Mouse (Mus musculus) thymus, postnatal 14 days (tissue): Measurements from ENCODE around the gene Tmem62.
"Not testable (repeated sequence)": the region's sequence is repeated elsewhere in the genome, so short reads cannot be mapped to it uniquely, and the experiment has no call there.

Experiments used
- DNase-seq: peaks from one replicate; pipeline ENCODE4 v3.0.0; 2021

The Tmem62 gene

DNA sequence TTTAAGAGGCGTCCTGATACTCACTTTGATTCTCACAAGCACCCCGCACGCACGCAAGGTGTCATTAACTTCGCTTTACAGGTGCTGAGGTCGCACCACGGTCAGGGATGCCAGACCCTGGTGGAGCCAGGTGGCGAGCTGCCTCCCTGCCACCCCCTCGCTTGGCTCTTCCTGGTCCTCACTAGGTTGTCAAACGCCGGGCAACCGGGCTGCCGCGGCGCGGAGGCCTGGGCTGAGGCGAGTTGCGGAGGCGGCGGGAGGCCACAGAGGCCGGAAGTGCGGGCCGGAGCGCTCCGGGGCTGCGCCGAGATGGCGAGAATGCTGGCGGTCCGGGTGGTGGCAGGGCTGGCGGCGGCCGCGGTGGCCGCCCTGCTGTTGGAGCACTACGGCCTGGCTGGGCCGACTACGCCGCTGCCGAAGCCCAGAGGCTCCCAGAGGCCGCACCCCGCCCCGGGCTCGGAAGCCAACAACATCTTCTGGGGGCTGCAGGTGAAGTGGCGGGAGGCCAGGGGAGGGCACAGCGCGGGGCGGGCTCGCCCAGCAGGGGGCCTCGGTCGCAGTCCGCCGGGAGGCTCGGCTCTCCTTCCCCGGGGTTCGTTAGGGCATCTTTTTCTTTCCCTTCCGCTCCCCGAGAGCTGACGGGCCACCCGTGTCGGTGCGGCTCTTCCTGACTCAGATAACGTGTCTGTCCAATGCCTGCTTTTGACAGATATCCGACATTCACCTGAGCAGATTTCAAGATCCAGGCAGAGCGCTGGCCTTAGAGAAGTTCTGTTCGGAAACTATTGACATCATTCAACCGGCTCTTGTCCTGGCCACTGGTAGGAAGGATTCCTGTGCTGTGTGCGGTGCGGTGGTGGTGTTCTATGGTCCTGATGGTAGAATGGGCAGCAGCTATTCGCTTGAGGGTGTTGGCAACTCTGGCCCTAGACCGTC, at the start of gene Tmem62:
TSS of gene Tmem62 (plus strand) at position 28 of the 936 bp plus-strand sequence.
- peak; percentile 86 for DNase-seq

DNA sequence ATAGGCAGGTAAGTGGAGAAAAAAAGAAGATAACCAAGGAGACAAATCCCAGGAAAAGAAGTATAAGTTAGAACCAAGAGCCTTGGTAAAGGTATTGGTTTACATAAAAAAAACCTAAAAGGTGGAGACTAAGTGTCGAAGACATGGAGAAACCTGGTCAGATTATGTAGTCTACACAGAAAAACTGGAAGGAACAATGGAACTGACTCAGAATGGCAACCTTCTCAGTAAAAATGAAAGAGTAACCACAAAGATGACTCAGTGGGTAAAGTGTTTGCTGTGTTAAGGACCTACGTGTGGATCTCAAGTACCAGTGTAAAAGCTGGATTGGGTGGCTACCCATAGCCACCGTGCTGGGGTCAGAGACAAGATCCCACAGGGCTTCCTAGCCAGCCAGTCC, 43.8 kb upstream of the Tmem62 start:
- DNase-seq = no peak

DNA sequence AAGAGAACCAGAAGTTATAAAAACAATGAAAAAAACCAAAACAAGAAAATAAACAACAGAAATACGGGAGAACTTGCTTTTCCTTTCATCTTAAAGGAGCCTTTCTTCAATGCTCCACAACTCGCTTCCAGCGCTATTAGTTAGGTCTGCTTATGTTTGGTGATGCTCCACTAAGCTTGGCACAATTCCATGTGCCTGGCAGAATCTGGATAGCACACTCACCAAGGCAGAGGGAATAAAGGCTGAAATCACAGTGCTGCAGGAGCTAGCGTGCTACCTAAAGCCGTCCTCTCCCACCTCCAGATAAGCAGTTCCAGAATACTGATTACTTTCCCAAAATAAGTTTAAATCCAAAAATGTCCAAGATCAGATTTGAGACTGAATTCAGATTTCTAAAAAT, 25.6 kb upstream of the Tmem62 start:
- no peak for DNase-seq

DNA sequence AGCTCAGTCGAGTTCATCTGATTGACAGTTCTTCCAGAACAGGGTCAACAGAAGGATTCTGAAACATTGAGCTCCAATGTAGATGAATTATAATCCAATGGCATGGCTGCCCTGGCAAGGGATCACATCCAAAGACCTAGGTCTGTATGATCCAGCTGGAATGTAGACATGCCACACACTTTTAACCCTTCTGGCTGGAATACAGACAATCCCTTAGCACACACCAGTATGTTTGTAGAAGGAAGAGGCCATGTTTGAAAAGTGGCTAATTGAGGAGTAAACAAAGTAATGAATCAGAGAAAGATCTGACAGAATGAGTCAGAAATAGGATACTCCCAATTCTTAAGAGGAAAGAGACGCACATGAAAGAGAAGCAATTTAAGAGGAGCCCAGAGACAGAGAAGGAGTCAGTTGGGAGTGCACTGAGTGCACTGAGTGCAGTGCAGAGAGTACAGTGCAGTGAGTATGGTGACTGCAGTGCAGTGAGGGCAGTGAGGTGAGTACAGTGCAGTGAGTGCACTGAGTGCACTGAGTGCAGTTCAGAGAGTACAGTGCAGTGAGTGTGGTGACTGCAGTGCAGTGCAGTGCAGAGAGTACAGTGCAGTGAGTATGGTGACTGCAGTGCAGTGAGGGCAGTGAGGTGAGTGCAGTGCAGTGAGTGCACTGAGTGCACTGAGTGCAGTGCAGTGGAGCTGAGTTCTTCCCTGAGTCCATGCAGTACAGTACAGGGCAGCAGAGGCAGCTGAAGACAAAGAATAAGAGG, 24.5 kb upstream of the Tmem62 start:
- no peak for DNase-seq

DNA sequence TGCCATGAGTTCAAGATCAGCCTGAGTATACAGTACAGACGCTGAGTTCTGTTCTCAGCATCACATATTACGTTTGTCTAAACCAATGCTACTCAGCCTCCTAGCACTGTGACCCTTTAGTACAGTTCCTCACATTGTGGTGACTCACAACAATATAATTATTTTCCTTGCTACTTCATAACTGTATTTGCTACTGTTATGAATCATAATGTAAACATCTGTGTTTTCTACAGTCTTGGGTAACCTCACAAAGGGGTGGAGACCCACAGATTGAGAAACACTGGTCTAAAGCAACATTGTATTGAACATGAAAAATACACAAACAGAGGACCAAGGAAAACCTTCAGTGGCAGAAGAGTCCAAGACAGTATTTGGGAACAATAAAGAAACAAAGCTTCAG, 17.5 kb upstream of the Tmem62 start:
- no peak for DNase-seq

DNA sequence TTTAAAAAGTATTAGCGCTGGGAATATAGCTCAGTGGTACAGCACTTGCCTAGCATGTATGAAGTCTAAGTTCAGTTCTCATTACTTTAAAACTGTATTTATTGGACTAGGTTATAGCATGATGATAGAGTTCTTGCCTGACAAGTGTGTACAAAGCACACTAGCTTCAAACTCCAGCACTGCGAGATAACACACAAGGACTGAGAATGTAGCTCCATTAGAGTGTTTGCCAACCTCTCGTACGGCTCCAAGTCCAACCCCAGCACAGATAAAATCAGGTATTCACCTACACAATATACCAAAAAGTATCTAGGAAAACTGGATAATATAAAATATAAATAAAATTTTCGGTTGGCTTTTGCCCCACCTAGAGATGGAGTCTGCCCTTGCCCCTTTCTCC, 17.0 kb upstream of the Tmem62 start:
- no peak for DNase-seq

DNA sequence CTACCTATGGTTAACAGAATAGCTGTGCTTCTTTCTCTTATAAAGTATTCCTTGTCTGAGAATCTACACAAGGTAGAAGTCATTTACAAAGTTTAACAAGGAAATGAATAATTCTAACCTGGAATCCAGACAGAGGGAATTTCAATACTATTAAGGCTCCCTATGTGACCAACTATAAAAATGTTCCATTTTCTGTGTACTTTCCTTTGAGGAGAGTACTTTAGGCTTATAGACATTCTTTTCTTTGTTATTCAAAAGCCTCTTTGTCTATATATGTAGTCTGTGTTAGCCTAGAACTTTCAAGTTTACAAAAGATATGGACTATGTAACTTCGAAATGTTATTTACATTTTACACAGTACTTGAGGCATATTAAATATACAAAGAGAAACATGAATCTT, 16.6 kb upstream of the Tmem62 start:
- DNase-seq = no peak

DNA sequence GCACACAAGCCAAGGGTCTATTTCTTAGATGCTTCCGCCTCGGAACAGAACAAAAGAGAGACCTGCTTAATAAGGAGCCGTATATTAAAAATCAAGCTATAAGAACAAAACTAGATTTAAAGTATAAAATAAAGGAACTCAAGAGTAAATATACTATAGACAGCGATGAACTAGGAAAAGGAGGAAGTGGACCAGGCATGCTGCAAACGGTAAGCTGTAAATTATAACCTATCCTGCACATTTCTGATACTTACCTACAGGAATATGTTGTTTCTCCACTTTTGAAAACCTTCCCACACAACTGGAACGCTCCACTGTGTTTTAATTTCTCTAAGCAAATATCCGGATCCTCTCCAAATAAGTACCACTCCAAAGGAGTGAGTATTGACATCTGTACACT, 13.7 kb upstream of the Tmem62 start:
- DNase-seq = no peak

DNA sequence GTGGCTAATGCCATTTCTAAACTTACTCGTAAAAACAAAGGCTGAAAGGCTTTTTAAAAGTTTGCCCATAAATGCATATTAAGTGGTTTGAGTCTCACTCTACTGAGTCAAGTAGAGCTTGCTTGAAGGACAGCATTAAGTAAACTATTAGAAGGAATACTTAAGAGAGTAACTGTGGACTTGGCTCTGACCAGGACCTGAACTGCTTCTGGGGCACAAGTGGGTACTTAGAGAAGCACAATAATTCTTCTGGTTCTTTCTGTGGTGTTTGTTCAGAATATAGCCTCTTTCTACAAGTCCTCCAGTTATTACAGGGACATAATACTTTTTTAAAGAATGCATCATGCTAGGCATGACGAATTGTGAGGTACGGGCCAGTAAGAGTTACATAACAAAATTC, 11.3 kb upstream of the Tmem62 start:
- no peak for DNase-seq

DNA sequence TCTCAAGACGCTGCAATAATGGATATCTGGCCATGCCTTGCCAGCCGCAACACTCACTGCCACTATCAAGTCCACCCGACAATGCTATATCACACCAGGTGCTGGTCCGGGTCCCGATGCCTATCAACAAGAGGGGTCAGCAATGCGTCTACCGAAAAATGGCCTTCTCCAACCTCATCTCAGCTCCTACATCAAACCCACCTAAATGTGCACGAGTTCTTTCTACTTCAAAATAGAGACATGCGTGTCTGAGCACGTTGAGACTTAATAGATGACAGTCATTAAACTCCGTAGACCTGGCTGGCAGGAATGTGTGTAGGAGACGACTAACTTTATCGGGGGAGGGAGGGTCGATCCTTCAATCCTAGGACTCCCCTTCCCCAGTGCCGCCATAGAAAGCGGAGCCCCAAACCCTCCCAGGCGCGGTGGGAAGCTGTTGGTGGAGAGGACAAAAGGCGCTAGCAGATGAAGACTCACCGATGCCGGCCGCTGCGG, 6.7 kb upstream of the Tmem62 start:
- peak; percentile 15 for DNase-seq

DNA sequence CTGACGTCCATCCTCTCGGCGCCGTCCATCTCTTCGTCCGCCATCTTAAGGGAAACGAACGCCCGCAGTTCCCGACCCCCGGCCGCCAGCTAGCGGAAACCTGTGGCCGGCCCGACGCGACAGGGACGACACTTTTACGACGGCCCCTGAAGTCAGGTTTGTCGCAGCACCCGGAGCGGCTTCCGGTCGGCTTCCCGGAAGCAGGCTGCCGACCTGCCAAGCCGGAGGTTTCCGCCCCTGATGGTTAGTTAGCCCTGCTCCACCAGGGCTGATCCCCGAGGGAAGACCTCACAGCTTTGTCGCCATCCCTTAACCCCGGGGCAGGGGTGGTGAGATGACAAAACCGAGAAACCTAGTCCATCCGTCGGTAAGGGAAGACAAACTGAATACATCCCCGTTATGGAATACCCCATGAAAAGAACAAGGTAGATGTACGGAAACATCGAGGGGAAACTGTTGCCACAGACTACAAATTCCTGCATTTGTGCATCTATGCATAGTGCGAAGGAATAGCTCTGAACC, 6.2 kb upstream of the Tmem62 start, which contains the start of gene Ubr1:
TSS of gene Ubr1 (minus strand) at position 157 of the 522 bp plus-strand sequence.
- peak; percentile 91 for DNase-seq

DNA sequence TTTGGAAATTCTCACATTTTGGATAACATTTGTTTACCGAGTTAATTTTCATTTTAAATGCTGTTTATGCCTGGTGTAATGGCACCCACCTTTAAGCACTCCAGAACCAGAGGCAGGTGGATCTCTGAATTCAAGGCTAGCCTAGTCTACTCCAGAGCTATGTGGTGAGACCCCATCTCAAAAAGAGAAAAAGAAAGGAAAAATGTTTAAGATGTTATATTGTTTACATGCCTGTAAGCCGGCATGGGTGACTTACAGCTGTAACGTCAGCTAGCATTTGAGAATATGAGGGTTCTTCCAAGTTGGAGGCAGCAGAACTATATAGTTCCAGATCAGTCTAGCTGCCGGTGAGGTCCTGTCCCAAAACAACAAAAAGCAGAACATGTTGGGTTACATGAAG, 5.1 kb upstream of the Tmem62 start:
- DNase-seq = no peak

DNA sequence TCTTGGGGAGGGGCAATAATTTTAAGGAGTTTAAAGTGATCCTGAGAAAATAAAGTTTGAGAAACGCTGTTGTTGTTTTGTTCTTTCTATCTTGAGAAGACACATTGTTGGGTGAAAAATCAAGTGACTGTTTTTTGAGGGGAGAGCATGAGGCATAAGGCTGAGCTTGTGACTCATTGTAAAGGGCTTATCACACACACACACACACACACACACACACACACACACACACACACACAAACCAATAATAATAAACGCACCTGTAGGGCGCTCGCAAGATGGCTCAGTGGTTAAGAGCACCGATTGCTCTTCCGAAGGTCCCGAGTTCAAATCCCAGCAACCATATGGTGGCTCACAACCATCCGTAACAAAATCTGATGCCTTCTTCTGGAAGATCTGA, 4.6 kb upstream of the Tmem62 start:
- not testable (repeated sequence) for DNase-seq

DNA sequence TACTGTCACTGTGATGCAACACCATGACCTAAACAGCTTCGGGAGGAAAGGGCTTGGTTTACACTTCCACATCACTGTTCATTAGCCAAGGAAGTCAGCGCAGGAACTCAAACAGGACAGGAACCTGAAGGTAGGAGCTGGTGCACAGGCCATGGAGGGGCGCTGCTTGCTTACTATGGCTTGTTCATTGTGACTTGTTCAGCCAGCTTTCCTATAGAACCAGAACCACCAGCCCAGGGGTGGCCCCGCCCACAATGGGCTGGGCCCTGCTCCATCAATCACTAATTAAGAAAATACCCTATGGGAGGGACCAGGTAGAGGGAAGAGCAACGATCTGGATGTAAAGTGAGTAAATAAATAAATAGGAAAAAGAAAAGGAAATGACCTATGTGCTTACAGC, 3.9 kb upstream of the Tmem62 start:
- DNase-seq = no peak

DNA sequence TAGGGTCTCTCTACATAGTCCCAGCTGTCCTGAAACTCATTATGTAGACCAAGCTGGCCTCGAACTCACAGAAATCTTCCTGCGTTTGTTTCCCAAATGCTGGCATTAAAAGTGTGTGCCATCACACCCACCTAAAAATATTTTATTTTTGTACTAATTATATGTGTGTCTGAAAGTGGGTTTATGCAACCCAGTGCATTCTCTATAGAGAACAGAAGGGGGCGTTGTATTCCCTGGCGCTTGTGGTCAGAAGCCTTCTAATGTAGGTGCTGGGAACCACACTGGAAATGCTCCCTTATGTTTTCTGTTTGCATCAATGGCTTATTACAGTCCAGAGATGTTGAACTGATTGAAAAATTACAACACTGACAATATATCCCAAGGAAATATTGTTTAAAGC, 509 bp upstream of the Tmem62 start:
- no peak for DNase-seq

DNA sequence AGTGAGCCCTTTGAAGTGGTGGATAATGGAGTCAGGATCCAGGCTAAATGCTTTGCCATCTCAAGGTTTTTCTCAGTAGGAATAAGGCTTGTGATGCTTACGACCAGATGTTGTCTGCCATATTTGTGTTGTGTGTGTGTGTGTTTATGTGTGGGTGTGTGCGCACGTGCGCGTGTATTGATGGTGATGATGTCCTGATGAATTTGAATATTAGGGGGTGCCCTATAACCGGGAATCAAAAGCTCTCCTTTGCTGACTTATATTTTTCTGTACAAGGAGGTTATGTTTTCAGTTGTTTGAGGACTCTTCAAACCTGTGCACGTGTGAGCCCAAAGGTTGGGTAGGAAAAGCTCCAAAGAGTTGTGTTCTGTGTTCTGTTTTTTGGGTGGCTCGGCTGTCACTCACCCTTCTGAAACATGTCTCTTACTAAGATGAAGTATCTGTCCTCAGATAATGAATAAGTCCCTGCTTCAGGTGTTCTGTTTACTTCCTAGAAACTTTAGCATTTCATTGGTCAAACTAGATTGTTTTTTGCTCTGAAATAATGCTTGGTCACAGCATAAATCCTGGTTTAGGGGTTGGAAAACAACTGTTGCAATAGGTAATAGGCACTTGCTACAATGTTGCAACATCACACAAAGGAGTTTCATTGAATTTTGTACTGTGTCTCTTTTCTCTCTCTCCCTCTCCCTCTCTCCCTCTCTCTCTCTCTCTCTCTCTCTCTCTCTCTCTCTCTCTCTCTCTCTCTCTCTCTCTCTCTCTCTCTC, 1.3 kb downstream of the Tmem62 start:
- no peak for DNase-seq

DNA sequence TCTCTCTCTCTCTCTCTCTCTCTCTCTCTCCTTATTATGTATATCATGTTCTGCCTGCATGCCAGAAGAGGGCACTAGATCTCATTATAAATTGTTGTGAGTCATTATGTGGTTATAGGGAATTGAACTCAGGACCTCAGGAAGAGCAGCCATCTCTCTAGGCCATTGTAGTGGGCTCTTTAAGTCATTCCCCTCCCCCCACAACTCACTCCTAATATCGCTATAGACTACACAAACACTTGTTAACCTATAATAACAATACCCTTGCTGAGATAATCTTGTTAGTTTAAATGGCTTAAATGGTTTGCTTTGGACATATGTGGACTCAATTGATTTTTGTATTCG, 1.8 kb downstream of the Tmem62 start:
- DNase-seq = no peak

DNA sequence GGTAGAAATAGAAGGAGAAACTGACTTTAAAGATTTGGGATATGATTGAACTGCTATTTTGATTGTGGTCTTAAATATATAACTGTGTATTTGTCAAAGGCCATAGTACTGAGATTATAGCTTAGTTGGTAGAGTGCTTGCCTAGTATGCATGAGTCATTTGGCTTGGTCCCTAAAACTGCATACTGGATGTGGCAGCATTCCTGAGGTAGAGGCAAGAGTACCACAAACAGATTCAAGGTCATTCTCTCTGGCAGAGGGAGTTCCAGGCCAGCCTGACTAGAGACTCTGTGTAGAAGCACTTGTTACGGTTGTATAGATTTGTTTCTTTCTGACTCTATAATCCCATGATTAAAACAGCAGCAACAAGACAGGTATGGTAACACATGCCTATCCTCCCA, 3.0 kb downstream of the Tmem62 start:
- DNase-seq = no peak

DNA sequence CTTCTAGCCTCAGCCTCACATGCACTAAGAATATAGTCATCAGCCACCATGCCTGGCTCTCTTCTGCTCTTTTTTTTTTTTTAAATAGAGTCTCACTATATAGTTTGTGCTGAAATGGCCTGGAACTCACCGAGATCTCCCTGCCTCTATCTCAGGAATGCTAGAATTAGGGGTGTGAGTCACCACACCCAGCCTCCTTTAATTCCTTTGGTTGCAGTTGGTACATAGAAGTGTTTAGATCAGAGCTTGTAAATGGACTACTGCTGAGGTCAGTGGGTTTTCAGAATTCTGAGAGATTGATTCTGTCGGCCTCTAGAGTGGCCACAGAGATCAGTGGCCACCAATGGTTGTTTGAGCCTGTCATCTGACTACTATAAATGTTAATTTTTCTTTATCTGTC, 4.0 kb downstream of the Tmem62 start:
- DNase-seq = no peak

DNA sequence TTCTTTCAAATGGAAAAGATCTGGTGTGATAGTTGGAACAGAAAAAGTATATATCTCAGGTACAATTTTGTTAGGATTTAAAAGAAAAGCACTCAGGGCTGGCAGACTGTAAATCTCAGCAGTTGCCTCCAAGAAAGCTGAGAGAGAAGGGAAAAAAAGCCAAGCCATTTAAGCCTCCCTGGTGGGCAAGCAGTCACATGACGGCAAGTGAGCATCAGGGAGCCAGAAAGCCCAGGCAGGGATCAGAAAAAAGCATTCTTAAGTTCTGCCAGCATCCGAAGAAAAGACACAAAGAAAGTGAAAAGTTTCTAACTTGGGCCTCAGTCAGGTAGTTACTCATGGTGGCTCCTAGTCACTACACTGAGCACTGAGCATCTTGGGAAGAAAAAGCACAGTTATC, 6.8 kb downstream of the Tmem62 start:
- DNase-seq = no peak

DNA sequence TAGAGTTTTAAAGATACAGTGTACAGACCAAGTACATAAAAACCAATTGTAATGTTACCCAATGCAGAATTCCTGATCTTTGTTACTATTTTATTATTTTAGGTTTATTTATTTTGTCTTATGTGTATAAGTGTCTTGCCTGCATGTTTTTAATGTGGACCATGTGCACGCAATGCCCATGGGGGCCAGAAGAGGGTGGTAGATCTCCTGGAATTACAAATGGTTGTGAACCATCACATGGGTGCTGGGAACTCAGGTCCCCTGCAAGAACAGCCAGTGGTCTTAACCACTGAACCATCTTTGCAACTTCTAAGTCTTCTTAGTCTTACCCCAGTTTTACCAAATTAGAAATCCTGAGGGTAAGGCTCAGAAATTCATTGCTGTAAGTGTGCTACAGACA, 8.4 kb downstream of the Tmem62 start:
- peak; percentile 27 for DNase-seq

DNA sequence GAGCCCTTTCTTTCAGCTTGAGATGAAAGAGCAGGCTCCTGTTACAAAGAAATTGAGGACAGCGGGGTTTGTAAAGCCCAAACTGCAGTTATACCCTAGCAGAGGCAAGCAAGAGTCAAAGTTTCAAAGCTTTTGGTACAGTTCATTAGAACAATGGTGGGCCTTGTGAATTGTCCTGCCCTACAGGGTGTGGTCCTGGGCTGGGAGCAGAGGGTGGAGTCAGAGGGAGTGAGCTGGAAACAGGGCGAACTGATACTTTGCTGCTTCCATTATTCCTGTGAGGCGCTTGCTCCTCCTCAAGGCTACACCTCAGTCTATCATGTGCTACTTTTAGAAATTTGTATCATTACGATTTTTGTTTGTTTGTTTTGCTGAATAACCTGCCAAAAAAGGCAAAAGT, 14.4 kb downstream of the Tmem62 start:
- no peak for DNase-seq

DNA sequence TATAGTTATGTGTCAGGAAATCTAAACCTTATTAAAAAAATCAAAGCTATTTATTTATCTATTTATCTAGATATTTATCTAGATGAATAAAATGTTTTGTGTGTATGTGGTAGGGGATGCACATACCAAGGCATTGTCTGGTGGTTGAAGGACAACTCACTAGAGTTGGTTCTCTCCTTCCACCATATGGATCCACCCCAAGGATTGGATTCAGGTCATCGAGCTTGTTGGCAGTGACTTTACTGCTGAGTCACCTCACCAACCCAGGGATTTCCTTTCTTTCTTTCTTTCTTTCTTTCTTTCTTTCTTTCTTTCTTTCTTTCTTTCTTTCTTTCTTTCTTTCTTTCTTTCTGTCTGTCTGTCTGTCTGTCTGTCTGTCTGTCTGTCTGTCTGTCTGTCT, 19.8 kb downstream of the Tmem62 start:
- DNase-seq = not testable (repeated sequence)
